Mouse (Mus musculus): ENCODE results near the gene Sncg.

DNA sequence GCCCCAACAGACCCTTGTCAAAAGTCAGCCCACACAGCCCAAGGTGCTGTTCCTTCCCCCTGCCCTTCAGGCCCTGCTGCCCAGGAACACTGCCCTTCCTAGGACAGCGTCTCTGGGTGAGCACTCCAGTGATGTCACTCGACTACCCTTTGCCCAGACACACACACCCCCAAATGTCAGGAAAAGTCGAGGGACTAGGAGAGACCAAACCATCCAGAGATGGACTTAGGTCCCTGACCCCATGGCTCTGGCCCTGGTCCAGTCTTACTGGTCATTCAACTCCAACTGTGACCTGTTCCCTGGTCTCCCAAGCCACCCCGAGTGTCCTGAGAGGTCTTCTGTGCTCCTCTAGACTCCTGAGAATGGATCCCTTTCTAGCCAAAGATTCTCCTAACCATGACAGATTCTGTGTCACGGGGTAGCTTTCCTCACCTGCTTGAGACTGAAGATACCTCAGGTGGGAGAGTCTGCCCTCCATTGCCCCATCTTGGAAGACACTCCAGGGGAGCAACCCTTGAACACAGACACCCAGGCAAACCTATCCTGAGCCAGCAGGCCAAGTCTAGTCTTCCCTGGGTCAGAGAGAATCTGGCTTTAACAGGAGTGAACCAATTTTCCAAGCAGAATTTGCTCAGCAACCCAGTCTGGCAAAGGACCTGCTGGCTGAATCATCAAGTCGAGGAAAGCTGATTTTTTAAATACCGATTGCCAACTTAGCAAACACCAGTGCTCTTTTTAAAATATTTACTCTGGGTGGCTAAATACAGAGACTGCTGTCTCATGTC, 16.7 kb downstream of the Sncg start:
- TF ChIP-seq POLR2A (IDR thresholded peaks at IDR 0.05; ENCODE audit: extremely low read depth, insufficient read depth, low read length) (no peak), CTCF (IDR thresholded peaks at IDR 0.05; ENCODE audit: low read depth, low read length) (no peak)
